Mouse (Mus musculus): Measurements from ENCODE around the gene Tmem53.
"Not testable (repeated sequence)": the region's sequence is repeated elsewhere in the genome, so short reads cannot be mapped to it uniquely, and the experiment has no call there.

Gene Tmem53

DNA sequence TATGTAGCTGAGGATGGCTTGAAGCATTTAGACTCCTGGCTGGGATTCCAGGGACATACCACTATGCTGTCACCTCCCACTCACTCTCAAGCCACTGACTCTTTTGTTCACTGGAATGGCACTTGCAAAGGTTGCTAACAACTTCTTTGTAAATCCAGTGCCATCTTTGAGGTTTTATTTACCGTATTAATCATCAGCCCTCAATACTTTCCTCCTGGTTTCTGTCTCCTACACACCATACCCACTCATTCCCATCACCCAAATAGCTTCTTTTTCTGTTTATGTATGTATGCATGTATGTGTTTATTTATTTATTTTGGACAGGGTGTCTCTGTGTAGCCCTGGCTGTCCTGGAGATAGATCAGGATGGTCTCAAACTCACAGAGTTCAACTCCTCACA, 769 bp upstream of the Tmem53 start:
- no peak for DNase-seq (ENCODE audit: low spot score in 2 of 2)

DNA sequence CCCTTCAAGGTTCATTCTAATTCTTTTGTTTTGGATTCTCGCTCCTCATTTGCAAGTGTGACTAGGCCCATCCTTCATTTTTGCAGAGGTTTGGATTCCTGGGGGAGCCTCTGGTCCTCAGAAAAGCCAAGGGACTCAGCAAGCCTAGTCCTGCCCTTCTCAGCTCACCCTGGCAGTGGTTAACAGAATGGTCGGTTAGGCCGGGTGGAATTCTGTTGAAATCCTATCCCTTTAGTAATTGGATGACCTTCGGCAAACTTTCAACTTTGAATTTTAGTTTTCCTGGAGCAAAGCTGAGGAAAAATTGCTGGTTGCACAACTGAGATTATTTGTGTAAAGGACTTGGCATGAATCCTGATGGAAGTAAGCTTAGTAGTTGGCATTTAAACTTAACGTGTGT, 600 bp downstream of the Tmem53 start:
- DNase-seq (ENCODE audit: low spot score in 2 of 2), result no peak

DNA sequence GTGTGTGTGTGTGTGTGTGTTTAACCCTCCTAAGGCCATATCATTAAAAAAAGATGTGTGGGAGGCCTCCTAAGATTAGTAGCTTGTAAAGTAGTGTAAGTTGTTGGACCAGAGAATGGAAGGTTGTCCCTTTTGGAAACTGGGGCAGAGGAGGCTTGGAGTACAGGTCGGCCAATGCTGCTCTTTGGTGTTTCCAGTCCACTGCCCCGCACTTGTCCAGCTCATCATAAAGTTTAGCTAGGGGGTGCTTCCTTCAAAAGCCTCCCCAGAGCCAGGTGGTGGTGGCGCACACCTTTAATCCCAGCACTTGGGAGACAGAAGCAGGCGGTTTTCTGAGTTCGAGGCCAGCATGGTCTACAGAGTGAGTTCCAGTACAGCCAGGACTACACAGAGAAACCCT, 1.0 kb downstream of the Tmem53 start:
- no peak for DNase-seq (ENCODE audit: low spot score in 2 of 2)

DNA sequence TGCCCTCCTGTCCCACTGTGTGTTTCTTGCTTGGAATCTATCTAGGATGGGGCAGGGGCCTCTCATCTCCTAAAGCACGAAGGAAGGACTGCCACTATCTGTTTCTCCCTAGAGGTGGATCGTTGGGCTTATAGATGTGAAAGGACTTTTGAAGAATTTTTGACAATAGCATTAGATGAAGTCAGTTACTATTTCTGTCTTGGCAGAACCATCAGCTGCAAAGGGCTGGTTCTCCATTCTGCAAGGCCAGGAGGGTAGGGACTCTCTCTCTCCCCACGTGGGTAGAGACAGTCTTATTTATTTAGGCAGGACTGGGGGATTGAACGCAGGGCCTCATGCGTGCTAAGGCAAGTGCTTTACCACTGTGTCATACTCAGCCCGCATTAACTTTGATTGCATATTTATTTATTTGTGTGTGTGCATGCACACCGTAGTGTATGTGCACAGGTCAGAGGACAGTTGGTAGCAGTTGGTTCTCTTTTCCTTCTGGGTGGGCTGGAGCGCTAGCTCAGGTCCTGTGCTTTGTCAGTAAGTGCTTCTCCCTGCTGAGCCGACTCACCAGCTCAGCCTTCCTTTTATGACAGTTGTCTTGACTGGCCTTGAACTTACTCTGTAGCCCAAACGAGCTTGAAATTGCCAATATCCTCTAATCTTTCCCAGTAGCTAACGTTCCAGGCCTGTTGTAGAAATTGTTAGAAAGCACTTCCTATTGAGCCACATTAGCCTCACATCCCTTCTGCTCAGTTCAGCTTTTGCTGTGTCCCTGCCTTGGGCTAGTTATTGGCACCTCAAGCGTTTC, 1.7 kb downstream of the Tmem53 start:
- no peak for DNase-seq (ENCODE audit: low spot score in 2 of 2)

DNA sequence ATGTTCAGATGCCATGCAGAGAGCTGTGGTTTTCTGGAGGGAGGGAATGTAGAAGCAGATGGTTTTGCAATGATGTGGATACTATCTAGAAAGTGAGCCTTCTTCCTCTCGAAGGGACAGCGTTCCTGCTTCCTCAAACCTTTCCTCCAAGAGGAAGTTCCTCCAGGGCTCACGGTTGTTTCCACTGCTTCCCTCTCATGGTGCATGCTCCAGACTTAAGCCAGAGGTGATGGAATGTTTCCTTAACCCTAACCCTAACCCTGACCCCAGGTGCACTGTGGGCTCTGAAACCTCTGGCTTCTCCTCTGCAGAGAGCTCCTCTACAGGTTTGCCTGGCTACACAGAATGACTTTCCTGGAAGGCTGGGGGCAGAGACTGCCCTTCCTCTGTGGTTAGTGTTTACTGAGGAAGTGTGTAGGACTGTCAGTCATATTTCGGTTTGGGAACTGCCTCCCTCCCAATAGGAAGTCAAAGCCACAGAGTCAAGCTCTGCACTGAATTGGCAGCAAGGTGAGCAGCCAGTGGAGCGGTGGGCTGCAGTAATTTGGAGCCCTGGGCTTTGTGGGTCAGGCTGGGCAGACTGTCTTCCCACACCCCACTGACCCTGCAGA, 2.4 kb downstream of the Tmem53 start:
- no peak for DNase-seq (ENCODE audit: low spot score in 2 of 2)

DNA sequence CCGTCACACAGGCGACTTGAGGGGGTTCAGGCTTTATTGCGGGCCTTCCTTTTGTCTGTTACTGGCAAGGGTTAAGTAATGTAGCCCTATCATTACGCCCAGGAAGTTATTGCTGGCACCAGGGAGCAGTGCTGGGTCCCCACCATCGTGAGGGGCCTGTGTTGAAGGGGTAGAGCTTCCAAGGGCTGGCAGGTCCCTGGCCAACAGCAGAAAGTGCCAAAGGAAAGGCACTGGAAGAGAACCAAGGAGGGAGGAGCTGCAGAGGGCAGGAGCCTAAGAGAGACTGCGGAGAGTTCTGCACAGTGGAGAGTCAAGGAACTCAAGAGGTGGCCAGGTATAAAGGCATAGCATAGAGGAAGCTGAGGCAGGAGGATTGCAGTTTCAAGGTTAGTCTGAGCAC, 2.9 kb downstream of the Tmem53 start:
- DNase-seq (ENCODE audit: low spot score in 2 of 2), result no peak

DNA sequence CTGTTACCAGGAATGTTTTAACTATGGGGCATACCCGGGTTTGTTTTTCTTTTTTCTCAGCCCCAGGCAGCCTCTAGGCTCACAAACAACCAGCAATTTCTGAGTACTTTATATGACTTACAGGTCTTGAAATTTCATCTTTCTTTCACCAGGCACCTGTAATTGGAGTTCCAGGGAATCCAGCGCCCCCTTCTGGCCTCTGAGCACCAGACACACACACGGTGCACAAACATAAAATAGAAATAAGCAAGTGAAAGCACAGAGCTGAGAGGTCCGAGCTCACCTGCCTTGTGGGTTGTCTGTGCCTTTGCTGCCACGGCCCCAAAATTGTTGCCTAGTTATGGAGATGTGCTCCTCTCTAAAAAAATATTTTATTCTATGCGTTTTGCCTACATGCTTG, 8.2 kb downstream of the Tmem53 start:
- not testable (repeated sequence) for DNase-seq (ENCODE audit: low spot score in 2 of 2)

DNA sequence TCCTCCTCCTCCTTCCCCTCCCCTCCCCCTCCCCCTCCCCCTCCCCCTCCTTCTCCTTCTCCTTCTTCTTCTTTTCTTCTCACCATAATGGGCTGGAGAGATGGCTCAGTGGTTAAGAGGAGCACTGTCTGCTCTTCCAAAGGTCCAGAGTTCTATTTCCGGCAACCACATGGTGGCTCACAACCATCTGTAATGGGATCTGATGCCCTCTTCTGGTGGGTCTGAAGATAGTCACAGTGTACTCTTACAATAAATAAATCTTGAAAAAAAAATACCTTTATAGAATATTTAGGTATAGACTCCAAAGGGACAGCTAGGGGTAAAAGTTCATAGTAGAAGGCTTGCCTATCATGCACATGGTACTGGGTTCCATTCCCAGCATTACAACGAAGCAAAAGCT, 9.5 kb downstream of the Tmem53 start:
- no peak for DNase-seq (ENCODE audit: low spot score in 2 of 2)

DNA sequence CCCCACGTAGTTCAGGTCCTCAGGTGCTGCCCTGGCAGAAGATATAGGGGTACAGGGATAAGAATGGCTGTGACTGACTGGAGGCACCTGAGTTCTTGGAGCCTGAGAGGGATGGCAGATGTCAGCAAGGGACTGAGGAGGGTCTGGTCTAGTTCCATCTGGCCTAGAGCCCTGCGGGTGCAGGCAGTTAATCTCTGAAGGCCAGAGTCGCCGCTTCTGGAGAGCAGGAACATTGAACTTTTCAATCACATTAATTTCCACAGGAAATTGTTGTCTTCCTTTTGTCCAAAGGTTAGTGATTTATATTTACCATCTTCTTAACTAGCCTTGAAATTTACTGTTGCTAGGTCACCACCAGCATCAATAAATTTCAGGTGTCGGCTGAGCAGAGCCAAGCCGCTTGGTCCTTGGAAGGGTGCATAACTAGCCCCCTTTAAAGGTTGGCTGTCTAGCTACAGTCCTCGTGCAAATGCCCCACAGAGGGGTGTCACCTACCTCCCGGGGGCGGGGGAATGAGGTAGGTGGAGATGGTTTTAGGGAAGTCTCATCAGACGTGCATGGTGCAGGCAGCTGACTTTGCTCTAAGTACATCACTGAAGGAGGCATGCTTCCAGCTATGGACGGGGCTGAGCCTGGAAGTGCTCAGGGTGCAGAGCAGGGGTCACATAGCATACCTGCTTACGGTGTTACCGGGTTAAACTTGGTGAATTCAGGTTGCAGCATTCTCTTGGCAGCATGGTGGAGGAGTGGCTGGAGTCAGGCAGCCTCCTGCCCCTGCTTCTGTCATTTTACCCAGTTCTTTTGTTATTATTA, 10.6 kb downstream of the Tmem53 start:
- DNase-seq (ENCODE audit: low spot score in 2 of 2), result no peak

DNA sequence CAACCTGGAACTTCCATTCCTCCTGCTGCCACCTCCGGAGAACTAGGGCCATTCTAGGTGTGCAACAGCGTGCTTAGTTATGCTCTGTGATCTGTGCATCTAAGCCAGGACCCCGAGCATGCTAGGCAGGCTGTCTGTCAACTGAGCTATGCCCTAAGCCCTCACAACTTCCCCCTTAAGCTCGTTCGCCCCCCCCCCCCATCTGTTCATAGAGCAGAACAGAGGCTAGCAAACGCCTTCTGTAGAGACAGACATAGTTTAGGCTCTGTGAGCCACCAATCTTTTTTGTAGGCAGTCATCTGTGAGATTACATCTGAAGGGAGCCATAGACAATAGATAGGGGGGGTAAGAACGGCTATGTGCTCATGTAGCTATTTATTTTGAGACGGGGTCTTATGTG, 11.2 kb downstream of the Tmem53 start:
- DNase-seq (ENCODE audit: low spot score in 2 of 2), result no peak

DNA sequence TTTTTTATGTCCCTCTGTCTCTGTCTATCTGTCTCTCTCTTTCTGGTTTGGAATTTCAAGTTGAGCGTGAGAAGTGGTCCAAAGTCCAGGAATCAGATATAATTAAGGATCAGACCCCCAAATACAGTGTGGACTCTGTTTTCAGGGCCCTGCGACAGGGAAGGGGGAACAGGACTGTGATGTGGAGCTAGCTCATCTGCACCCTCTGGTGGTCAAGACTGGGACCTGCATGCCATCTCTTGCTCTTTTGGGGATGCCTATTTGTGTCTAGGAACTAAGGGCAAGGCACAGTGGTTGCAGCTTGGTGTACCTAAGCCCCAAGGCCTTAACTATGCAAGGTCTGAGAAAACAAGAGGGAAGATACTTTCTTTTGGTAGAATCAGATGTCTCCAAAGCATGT, 15.5 kb downstream of the Tmem53 start:
- DNase-seq (ENCODE audit: low spot score in 2 of 2), result peak; percentile 54 to 80

DNA sequence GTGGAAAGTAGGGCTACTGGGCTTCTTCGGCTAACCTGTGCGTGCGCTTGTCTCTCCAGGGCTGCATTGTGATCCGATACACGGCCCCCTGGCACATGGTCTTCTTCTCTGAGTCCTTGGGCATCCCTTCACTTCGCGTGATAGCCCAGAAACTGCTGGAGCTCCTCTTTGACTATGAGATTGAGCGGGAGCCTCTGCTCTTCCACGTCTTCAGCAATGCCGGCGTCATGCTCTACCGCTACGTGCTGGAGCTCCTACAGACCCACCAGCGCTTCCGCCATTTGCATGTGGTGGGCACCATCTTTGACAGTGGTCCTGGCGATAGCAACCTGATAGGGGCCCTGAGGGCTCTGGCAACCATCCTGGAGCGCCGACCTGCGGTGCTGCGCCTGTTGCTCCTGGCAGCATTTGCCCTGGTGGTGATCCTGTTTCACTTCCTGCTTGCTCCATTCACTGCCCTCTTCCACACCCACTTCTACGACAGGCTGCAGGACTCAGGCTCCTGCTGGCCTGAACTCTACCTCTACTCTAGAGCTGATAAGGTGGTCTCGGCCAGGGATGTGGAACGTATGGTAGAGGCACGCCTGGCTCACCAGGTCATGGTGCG, 16.2 kb downstream of the Tmem53 start:
- no peak for DNase-seq (ENCODE audit: low spot score in 2 of 2)

DNA sequence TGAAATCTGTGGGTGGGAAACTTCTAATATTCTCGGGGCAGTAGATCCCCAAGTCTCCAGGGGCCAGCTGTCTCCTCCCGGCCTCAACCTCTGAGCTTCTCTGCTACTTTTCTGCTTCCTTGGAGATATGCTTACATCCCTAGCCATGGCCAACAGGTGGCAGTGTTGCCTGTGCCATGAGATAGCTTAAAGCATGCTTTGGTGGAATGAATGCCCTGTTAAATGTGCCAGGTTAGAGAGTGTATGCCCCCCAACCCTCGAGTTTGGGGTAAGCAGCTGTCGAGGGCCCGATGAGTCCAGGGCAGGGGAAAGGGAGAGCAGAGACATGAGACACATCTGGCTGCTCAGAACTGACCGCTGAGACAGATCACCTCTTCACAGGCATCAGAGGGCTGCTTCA, 18.5 kb downstream of the Tmem53 start:
- DNase-seq (ENCODE audit: low spot score in 2 of 2), result peak; percentile 61 to 76

DNA sequence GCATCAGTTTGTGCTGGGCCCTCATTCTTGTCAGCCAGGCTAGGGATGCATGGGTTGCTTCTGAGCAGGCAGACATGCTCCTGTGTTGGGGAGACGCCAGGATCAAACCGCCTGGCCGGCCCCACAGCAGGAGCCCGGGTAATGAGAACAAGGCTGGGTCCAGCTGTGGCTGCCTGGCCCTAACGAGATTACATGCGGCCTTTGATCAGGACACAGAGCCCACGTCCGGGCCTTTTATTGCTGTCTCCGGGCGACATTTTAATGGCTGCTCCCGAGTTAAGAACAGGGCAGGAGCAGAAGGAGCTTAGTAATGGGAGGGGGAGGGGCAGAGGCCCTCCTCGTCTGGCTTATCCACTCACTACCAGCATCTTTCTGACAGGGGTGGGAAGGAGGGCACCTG, 20.7 kb downstream of the Tmem53 start:
- DNase-seq (ENCODE audit: low spot score in 2 of 2), result no peak

DNA sequence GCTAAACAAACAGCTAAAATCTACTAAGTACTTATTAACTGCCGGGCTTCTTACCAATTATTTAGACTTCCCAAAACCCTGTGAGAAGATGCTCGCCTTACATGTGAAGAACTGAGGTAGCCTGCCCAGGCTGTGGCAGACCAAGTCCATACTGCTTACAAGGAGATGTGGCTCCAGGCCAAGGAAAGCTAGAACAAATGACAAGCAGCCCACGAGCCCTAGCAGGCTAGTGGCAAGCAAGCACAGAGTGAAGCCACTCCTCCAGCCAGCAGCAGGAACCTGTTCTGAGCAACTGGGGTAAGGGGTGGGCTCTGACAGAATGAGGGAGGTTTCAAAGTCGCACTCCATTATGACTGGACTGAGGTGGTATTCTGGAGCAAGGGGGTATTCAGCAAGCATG, 23.0 kb downstream of the Tmem53 start:
- no peak for DNase-seq (ENCODE audit: low spot score in 2 of 2)

DNA sequence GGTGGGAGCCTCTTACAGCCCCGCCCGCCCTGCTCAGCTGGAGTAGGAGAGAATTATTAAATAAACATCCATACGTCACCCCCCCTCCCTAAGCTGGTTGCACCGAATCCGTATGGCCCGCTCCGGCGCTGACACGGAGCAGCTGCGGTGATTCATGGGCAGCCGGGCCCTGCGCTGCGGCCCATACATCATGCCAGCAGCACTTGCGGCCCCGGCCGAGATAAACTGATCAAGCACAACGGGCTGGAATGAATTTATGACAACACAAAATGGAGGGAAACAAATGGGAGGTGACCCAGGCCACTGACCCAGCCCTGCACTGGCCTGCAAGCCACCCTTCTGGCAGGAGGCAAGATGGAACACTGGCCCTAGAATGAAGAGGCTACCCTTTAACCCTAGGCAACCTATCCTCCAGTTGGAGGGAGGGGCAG, 24.5 kb downstream of the Tmem53 start:
- no peak for DNase-seq (ENCODE audit: low spot score in 2 of 2)

DNA sequence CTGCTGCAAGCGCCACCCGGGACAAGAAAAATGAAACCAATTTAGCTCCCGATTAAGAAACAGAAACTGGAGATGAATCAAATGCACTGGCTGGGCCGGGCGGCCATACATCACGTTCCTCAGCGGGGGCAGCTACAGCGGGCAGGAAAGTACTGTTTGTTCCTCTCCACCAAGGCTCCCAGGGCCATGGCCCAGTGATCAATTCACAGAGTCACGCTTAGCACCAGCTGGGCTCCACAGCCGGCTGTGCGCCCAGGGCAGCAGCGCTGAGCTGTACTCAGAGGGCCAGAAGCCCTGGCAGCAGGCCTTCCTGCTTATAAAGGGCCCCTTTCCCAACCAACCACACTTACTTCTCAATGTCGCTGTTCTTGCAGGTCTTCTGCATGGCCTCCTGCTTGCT, 25.3 kb downstream of the Tmem53 start:
- DNase-seq (ENCODE audit: low spot score in 2 of 2), result no peak

DNA sequence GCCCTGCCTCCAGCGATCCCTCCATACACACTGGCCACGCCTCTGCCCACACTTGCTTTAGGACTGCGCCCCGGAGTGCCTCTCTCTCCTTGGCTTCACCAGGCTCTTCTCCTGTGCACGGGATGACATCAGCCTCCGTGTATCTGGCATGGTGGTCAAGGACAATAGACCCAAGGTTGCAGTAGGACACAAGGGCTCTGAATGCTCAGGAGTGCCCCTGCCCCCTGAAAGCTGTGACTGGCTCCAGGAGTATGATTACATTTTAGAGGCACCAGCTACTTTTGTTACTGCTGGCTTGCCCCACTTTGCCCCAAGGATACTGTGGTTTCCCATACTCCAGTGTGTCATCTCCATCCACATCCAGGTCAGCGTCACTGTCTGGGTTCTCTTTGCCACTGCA, 25.9 kb downstream of the Tmem53 start:
- DNase-seq (ENCODE audit: low spot score in 2 of 2), result no peak

DNA sequence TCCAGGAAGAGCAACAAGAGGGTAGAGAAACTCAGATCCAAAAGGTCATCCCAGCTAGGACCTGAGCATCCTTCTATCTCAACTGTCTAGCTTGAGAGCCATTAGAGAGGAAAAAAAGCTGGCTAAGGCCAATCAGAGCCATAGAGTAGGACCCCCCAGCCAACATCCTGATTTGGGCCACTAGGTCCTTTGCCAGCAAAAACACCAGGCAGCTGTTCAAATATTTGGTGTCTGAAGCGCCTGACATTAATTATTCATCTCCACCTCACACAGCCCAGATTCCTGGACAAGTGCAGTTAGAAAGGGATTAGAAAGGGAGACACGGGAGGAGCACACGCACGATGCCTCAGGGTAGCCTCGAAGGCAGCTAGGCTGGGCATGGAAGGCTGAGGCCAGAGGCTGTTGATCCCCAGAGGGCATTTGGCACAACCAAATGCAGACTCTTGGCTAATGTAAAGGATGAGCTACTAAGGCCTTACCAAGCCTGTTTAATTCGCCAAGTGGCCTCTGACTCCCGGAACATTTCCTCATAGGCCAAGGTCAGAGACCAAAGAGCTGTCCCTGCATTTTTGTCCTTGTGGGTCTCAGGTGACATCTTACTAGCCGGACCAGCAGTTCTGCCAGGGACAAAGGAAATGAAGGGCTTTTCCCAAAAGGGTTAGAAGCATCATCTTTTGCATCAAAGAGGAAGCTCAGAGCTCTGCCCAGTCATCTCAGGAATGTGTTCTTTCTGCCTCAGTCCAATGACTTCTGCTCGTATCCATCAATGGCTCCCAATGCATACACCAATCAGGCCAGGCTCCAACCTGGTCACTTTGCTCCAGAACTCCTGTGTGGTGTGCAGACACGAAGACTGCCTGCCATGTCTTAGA, 26.9 kb downstream of the Tmem53 start:
- DNase-seq (ENCODE audit: low spot score in 2 of 2), result no peak

DNA sequence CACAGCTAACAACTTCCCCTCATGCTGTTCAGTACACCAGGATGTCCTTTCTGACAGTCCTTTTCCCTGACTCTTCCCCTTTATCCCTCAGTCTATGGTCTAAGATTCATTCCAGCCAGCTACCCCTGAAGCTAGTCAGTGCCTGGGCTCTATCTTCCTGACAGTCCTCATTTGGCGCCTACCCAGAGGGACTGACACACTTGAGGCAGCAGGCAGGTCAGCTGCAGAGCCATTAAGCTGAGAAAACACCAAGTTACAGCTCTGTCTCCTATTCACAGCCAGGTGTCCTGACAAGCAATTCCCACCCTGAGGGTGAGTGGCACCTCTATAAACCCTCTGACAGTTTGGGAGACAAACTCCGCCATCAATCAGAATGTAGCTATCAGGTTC, 27.5 kb downstream of the Tmem53 start:
- DNase-seq (ENCODE audit: low spot score in 2 of 2), result no peak

DNA sequence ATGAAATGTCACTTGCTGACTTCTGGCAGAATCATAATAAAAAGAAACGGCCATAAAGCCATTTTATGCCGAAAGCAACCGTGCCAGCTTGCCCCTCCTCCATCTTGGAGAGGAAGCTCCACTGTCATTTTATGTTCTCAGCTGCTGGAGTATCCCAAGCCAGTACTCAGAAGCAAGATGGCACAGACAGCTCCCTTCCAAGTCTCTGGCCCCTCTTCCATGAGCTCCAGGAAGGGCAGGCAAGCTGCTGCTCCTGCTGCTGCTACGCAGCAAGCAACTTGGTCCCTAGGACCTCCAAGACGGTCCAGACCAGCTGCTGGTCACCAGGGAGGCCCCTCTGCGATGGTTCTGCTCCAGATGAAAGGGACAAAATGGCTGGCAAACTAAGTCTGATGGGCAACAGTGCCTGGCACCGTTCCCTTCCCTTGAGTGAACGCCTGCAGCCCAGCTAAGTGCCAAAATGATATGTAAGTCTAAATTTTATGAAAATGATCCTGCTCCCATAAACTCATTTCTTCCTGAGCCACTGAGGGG, 28.7 kb downstream of the Tmem53 start:
- no peak for DNase-seq (ENCODE audit: low spot score in 2 of 2)

Measured in frontal cortex, postnatal 14 days (tissue).